Mouse (Mus musculus) heart, embryonic 13.5 days (tissue): ENCODE data around the gene Adcy9. TPM values are rescaled to one million over a fixed set of nuclear protein-coding genes. Genes with fewer than 3 reads are reported as not detected.
"Not testable (repeated sequence)": the region's sequence is repeated elsewhere in the genome, so short reads cannot be mapped to it uniquely, and the experiment has no call there.

ENCODE experiments used
- ATAC-seq: fragments of 200-750 bp; cut with Nextera tagmentation; 2 replicates; pipeline ENCODE4 v1.8.0; 2017; ENCODE audit warnings: moderate TSS enrichment; ENCODE audit not compliant: insufficient number of reproducible peaks, low FRiP score, low TSS enrichment; ENCODE audit errors: extremely low read depth
- H3K27ac ChIP-seq: fragments of 300-500 bp; sonication (generic); replicated peaks from 2 replicates; pipeline ENCODE4 v1.5.1; 2015; ENCODE audit warnings: moderate library complexity, mild to moderate bottlenecking, inconsistent platforms
- H3K27me3 ChIP-seq: fragments of 300-500 bp; sonication (generic); replicated peaks from 2 replicates; pipeline ENCODE4 v1.6.1; 2015; ENCODE audit warnings: mild to moderate bottlenecking, inconsistent platforms
- H3K36me3 ChIP-seq: fragments of 300-500 bp; sonication (generic); 2 replicates; pipeline ENCODE4 v1.6.1; 2015; ENCODE audit warnings: mild to moderate bottlenecking, inconsistent platforms
- H3K4me1 ChIP-seq: fragments of 300-500 bp; sonication (generic); 2 replicates; pipeline ENCODE4 v1.6.1; 2015; ENCODE audit warnings: inconsistent platforms
- H3K4me2 ChIP-seq: fragments of 300-500 bp; sonication (generic); 2 replicates; pipeline ENCODE4 v1.6.1; 2015; ENCODE audit warnings: inconsistent platforms, mild to moderate bottlenecking, moderate library complexity
- H3K4me3 ChIP-seq: fragments of 300-500 bp; sonication (generic); 2 replicates; pipeline ENCODE4 v1.5.1; 2015; ENCODE audit warnings: moderate library complexity, mild to moderate bottlenecking, inconsistent platforms
- H3K9ac ChIP-seq: fragments of 300-500 bp; sonication (generic); 2 replicates; pipeline ENCODE4 v1.6.1; 2015; ENCODE audit warnings: inconsistent platforms, mild to moderate bottlenecking, moderate library complexity
- H3K9me3 ChIP-seq: fragments of 300-500 bp; sonication (generic); 2 replicates; pipeline ENCODE4 v1.6.1; 2016; ENCODE audit warnings: inconsistent platforms
- WGBS: fragments of 180-500 bp; shearing (Covaris S2); methylation state at CpG from one replicate; pipeline ENCODE4 v1.1.7; 2015; ENCODE audit warnings: mixed read lengths; 5-methylcytosine and 5-hydroxymethylcytosine counted together
- polyA plus RNA-seq: library from polyadenylated mRNA; unstranded; fragments of >200 nt; fragmentation: Nextera tagmentation; extraction: Ambion mirVana; gene quantifications from 2 replicates; pipeline ENCODE4 v1.2.1, GENCODE M21; 2015

Adcy9 gene
- polyA plus RNA-seq, 1 experiment from 2014 or later: 0.96 TPM

- H3K4me1 ChIP-seq: no peaks in the 10 kb centered on the region
- H3K9me3 ChIP-seq: no peaks in the 10 kb centered on the region
- no peak overlapping the region for H3K4me3 ChIP-seq
- no peak for ATAC-seq
- H3K9ac ChIP-seq: no peak overlapping the region
- no peak overlapping the region for H3K4me2 ChIP-seq
- H3K27ac ChIP-seq: no peak overlapping the region
- WGBS: 76% methylated on average over 2 of the region's 2 CpGs
- no peaks in the 10 kb centered on the region for H3K27me3 ChIP-seq
- no peaks in the 10 kb centered on the region for H3K36me3 ChIP-seq
Measured at GRCm38 (mm10) chr16:4257546-4257945, 162.8 kb downstream of the Adcy9 start.

- Histone ChIP-seq H3K9ac (no peak overlapping the region), H3K27me3 (no peaks in the 10 kb centered on the region), H3K9me3 (peaks cover 20% of the 10 kb centered on the region), H3K4me2 (no peak overlapping the region), H3K4me1 (no peaks in the 10 kb centered on the region), H3K27ac (no peak overlapping the region), H3K4me3 (no peak overlapping the region), H3K36me3 (no peaks in the 10 kb centered on the region)
- no peak for ATAC-seq
- WGBS: 81% methylated on average over 3 of the region's 3 CpGs
Measured at GRCm38 (mm10) chr16:4248791-4249190, 171.5 kb downstream of the Adcy9 start.

DNA sequence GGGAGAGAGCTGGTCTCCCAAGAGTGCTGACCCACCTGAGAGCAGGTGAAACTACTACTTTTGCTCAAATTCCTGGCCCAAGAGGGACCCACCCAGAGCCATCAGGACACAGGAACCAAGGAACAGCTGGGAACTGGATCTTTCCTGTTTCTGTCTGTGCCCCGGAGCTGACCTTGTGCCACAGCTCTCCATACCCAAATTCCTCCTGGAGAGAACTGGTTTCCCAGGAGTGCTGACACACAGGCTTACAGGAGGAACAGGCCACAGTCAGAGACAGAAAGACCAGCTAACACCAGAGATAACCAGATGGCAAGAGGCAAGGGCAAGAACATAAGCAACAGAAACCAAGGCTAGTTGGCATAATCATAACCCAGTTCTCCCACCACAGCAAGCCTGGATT, 175.1 kb downstream of the Adcy9 start:
- H3K9ac ChIP-seq, ATAC-seq, H3K4me2 ChIP-seq, H3K27ac ChIP-seq, H3K36me3 ChIP-seq, H3K27me3 ChIP-seq, H3K4me3 ChIP-seq, H3K4me1 ChIP-seq: not testable (repeated sequence)
- peaks cover 17% of the 10 kb centered on the region for H3K9me3 ChIP-seq
- 87% methylated on average over 1 of the region's 1 CpGs for whole genome bisulfite sequencing

Other genes starting within 250 kb of the Adcy9 start
- gene Crebbp, start 206.5 kb downstream of the Adcy9 start, polyA plus RNA-seq: 20.9 and 21.1 TPM in 2 replicates
- gene Srl, start 121.3 kb upstream of the Adcy9 start, polyA plus RNA-seq: 177 and 181 TPM in 2 replicates
- gene Tfap4, start 139.4 kb upstream of the Adcy9 start, polyA plus RNA-seq: 6.3 and 7.7 TPM in 2 replicates
- 19.9 and 23.5 TPM in 2 replicates for gene Glis2, start 174.2 kb upstream of the Adcy9 start, polyA plus RNA-seq
- gene Pam16, start 204.5 kb upstream of the Adcy9 start, polyA plus RNA-seq: 136 and 139 TPM in 2 replicates
- 15.2 and 15.8 TPM in 2 replicates for gene Vasn, start 219.4 kb upstream of the Adcy9 start, polyA plus RNA-seq
- 65.6 and 72.5 TPM in 2 replicates for gene Dnaja3, start 219.5 kb upstream of the Adcy9 start, polyA plus RNA-seq